Mouse (Mus musculus) neural tube, embryonic 11.5 days (tissue): Measurements from ENCODE around the gene Cadps. TPM values are rescaled to one million over a fixed set of nuclear protein-coding genes. Genes with fewer than 3 reads are reported as not detected.

ENCODE experiments used
- ATAC-seq: fragments of 200-750 bp; cut with Nextera tagmentation; 2 replicates; pipeline ENCODE4 v1.8.0; 2017; ENCODE audit warnings: moderate number of reproducible peaks, mild to moderate bottlenecking, moderate TSS enrichment, moderate library complexity; ENCODE audit not compliant: insufficient read depth, low FRiP score, low TSS enrichment
- DNase-seq: peaks from one replicate; pipeline ENCODE4 v3.0.0-alpha.2; 2015; ENCODE audit warnings: low spot score
- H3K27ac ChIP-seq: fragments of 300-500 bp; sonication (generic); 2 replicates; pipeline ENCODE4 v1.5.1; 2014; ENCODE audit warnings: low read depth, mild to moderate bottlenecking, low read length
- H3K27me3 ChIP-seq: fragments of 300-500 bp; sonication (generic); 2 replicates; pipeline ENCODE4 v1.6.1; 2014; ENCODE audit warnings: mild to moderate bottlenecking, low read length, mixed read lengths; ENCODE audit not compliant: control insufficient read depth, insufficient read depth
- H3K36me3 ChIP-seq: fragments of 300-500 bp; sonication (generic); 2 replicates; pipeline ENCODE4 v1.6.1; 2014; ENCODE audit warnings: mild to moderate bottlenecking, low read length, moderate library complexity, mixed read lengths; ENCODE audit not compliant: control insufficient read depth, insufficient read depth
- H3K4me1 ChIP-seq: fragments of 300-500 bp; sonication (generic); 2 replicates; pipeline ENCODE4 v1.6.1; 2014; ENCODE audit warnings: low read length, mixed read lengths; ENCODE audit not compliant: control insufficient read depth, insufficient read depth
- H3K4me2 ChIP-seq: fragments of 300-500 bp; sonication (generic); 2 replicates; pipeline ENCODE4 v1.6.1; 2014; ENCODE audit warnings: low read depth, mild to moderate bottlenecking, moderate library complexity
- H3K4me3 ChIP-seq: fragments of 300-500 bp; sonication (generic); 2 replicates; pipeline ENCODE4 v1.5.1; 2014; ENCODE audit warnings: low read depth, low read length
- H3K9ac ChIP-seq: fragments of 300-500 bp; sonication (generic); 2 replicates; pipeline ENCODE4 v1.6.1; 2014; ENCODE audit warnings: mild to moderate bottlenecking, low read length
- H3K9me3 ChIP-seq: fragments of 300-500 bp; sonication (generic); 2 replicates; pipeline ENCODE4 v1.6.1; 2016; ENCODE audit warnings: low read length; ENCODE audit not compliant: control insufficient read depth
- WGBS: fragments of 180-500 bp; shearing (Covaris S2); extraction: QIAGEN DNeasy Blood & Tissue Kit; methylation state at CpG from one replicate; pipeline ENCODE4 v1.1.7; 2014; 5-methylcytosine and 5-hydroxymethylcytosine counted together
- polyA plus RNA-seq: library from polyadenylated mRNA; unstranded; fragments of >200 nt; fragmentation: Nextera tagmentation; extraction: Ambion mirVana; gene quantifications from 2 replicates; pipeline ENCODE4 v1.2.1, GENCODE M21; 2014

The Cadps gene
- polyA plus RNA-seq, 1 experiment from 2014 or later = 30.0 TPM

GRCm38 (mm10) chr14:12780016-12780415 is 42.9 kb downstream of the Cadps start:
- ATAC-seq = no peak
- 83% methylated on average over 1 of the region's 1 CpGs for WGBS

GRCm38 (mm10) chr14:12777990-12778389 is 44.9 kb downstream of the Cadps start:
- no peak for ATAC-seq
- WGBS = 76% methylated on average over 4 of the region's 4 CpGs

More at GRCm38 (mm10) chr14:12780016-12780415, 42.9 kb downstream of the Cadps start:
- Histone ChIP-seq H3K4me3 (no peak overlapping the region), H3K9ac (no peak overlapping the region), H3K4me1 (no peaks in the 10 kb centered on the region), H3K4me2 (no peak overlapping the region), H3K27ac (no peak overlapping the region), H3K36me3 (no peaks in the 10 kb centered on the region), H3K27me3 (no peaks in the 10 kb centered on the region), H3K9me3 (no peaks in the 10 kb centered on the region)
- no peak for DNase-seq

GRCm38 (mm10) chr14:12768870-12769269 is 54.0 kb downstream of the Cadps start:
- Histone ChIP-seq H3K27ac (no peak overlapping the region), H3K9me3 (no peaks in the 10 kb centered on the region), H3K27me3 (no peaks in the 10 kb centered on the region), H3K36me3 (no peaks in the 10 kb centered on the region), H3K9ac (no peak overlapping the region), H3K4me2 (no peak overlapping the region), H3K4me1 (no peaks in the 10 kb centered on the region), H3K4me3 (no peak overlapping the region)
- ATAC-seq (no peak), DNase-seq (no peak)
- 88% methylated on average over 1 of the region's 1 CpGs for WGBS

More at GRCm38 (mm10) chr14:12777990-12778389, 44.9 kb downstream of the Cadps start:
- no peaks in the 10 kb centered on the region for H3K27me3 ChIP-seq
- no peaks in the 10 kb centered on the region for H3K36me3 ChIP-seq
- no peak for DNase-seq
- no peak overlapping the region for H3K9ac ChIP-seq
- H3K4me2 ChIP-seq = no peak overlapping the region
- H3K27ac ChIP-seq = no peak overlapping the region
- H3K4me1 ChIP-seq = no peaks in the 10 kb centered on the region
- H3K4me3 ChIP-seq = no peak overlapping the region
- H3K9me3 ChIP-seq = no peaks in the 10 kb centered on the region

GRCm38 (mm10) chr14:12753237-12753636 is 69.6 kb downstream of the Cadps start:
- Histone ChIP-seq H3K4me3 (no peak overlapping the region), H3K4me1 (no peaks in the 10 kb centered on the region), H3K9ac (no peak overlapping the region), H3K27me3 (no peaks in the 10 kb centered on the region), H3K36me3 (no peaks in the 10 kb centered on the region), H3K27ac (no peak overlapping the region), H3K9me3 (no peaks in the 10 kb centered on the region), H3K4me2 (no peak overlapping the region)
- ATAC-seq (no peak), DNase-seq (no peak)
- 88% methylated on average over 4 of the region's 4 CpGs for WGBS

GRCm38 (mm10) chr14:12751821-12752220 is 71.1 kb downstream of the Cadps start:
- Histone ChIP-seq H3K4me1 (no peaks in the 10 kb centered on the region), H3K9ac (no peak overlapping the region), H3K27me3 (no peaks in the 10 kb centered on the region), H3K9me3 (no peaks in the 10 kb centered on the region), H3K27ac (no peak overlapping the region), H3K4me3 (no peak overlapping the region), H3K4me2 (no peak overlapping the region), H3K36me3 (no peaks in the 10 kb centered on the region)
- DNase-seq = no peak
- ATAC-seq = no peak
- 74% methylated on average over 1 of the region's 1 CpGs for WGBS

GRCm38 (mm10) chr14:12730979-12731378 is 91.9 kb downstream of the Cadps start:
- DNase-seq = no peak
- Histone ChIP-seq H3K9ac (no peak overlapping the region), H3K27me3 (no peaks in the 10 kb centered on the region), H3K4me3 (no peak overlapping the region), H3K4me1 (no peaks in the 10 kb centered on the region), H3K4me2 (no peak overlapping the region), H3K36me3 (no peaks in the 10 kb centered on the region), H3K9me3 (no peaks in the 10 kb centered on the region), H3K27ac (no peak overlapping the region)
- WGBS = 78% methylated on average over 2 of the region's 2 CpGs
- ATAC-seq = no peak

- Histone ChIP-seq H3K4me2 (no peak overlapping the region), H3K9me3 (no peaks in the 10 kb centered on the region), H3K4me1 (no peaks in the 10 kb centered on the region), H3K4me3 (no peak overlapping the region), H3K9ac (no peak overlapping the region), H3K27me3 (no peaks in the 10 kb centered on the region), H3K27ac (no peak overlapping the region), H3K36me3 (no peaks in the 10 kb centered on the region)
- 71% methylated on average over 1 of the region's 1 CpGs for WGBS
- ATAC-seq = no peak
- no peak for DNase-seq
Observed at GRCm38 (mm10) chr14:12722452-12723194, 100.3 kb downstream of the Cadps start.

- H3K27me3 ChIP-seq = no peaks in the 10 kb centered on the region
- WGBS = 72% methylated on average over 3 of the region's 3 CpGs
- H3K9ac ChIP-seq = no peak overlapping the region
- H3K36me3 ChIP-seq = no peaks in the 10 kb centered on the region
- no peaks in the 10 kb centered on the region for H3K4me1 ChIP-seq
- no peak overlapping the region for H3K4me2 ChIP-seq
- H3K4me3 ChIP-seq = no peak overlapping the region
- no peak for DNase-seq
- H3K27ac ChIP-seq = no peak overlapping the region
- no peak for ATAC-seq
- no peaks in the 10 kb centered on the region for H3K9me3 ChIP-seq
Observed at GRCm38 (mm10) chr14:12718766-12719165, 104.1 kb downstream of the Cadps start.

GRCm38 (mm10) chr14:12715906-12716659 is 106.8 kb downstream of the Cadps start:
- no peak for ATAC-seq
- DNase-seq = no peak
- H3K9me3 ChIP-seq = no peaks in the 10 kb centered on the region
- H3K36me3 ChIP-seq = no peaks in the 10 kb centered on the region
- no peak overlapping the region for H3K27ac ChIP-seq
- 75% methylated on average over 2 of the region's 2 CpGs for WGBS
- no peak overlapping the region for H3K4me3 ChIP-seq
- no peak overlapping the region for H3K9ac ChIP-seq
- H3K4me2 ChIP-seq = no peak overlapping the region
- no peaks in the 10 kb centered on the region for H3K4me1 ChIP-seq
- H3K27me3 ChIP-seq = no peaks in the 10 kb centered on the region
